ENCODE assay signal across 7 mouse cellular contexts in genomic region chr9:66975239-66975645, GRCm38 (mm10). TPM values are rescaled to one million over a fixed set of nuclear protein-coding genes. Genes with fewer than 3 reads are reported as not detected.
DNase-seq lines count a peak whose midpoint lies in the region; ATAC-seq lines count a peak whose summit lies in the region.

Lactb (minus strand) TSS chr9:66975484.

- peak within 1 kb of the TSS; percentile 98 for H3K4me3 ChIP-seq in embryonic facial prominence, embryonic 10.5 days
- peak within 1 kb of the TSS; percentile 78 for H3K4me3 ChIP-seq in limb, embryonic 11.5 days (ENCODE audit: low read depth, low read length)
- peak within 1 kb of the TSS; percentile 93 for H3K4me3 ChIP-seq in midbrain, embryonic 14.5 days (replicated peaks; ENCODE audit: low read depth, low read length)

- H3K9me3 ChIP-seq in embryonic facial prominence, embryonic 10.5 days = no peaks in the 10 kb centered on the region
- H3K9me3 ChIP-seq in limb, embryonic 11.5 days (ENCODE audit: control insufficient read depth, low read length) = no peaks in the 10 kb centered on the region
- H3K9me3 ChIP-seq in midbrain, embryonic 14.5 days (ENCODE audit: control insufficient read depth, low read length) = no peaks in the 10 kb centered on the region

- H3K9ac ChIP-seq in limb, embryonic 11.5 days (ENCODE audit: low read length) = peak within 1 kb of the TSS; percentile 47
- H3K9ac ChIP-seq in midbrain, embryonic 14.5 days (replicated peaks; ENCODE audit: low read length) = peak within 1 kb of the TSS; percentile 80

- peaks cover 7% of the 10 kb centered on the region for H3K27me3 ChIP-seq in embryonic facial prominence, embryonic 10.5 days (replicated peaks; ENCODE audit: low read depth, poor library complexity, severe bottlenecking)
- H3K27me3 ChIP-seq in limb, embryonic 11.5 days (ENCODE audit: control insufficient read depth, insufficient read depth, low read length) = no peaks in the 10 kb centered on the region
- no peaks in the 10 kb centered on the region for H3K27me3 ChIP-seq in midbrain, embryonic 14.5 days (ENCODE audit: control insufficient read depth, insufficient read depth, low read length)

- peaks cover 22% of the 10 kb centered on the region for H3K4me1 ChIP-seq in embryonic facial prominence, embryonic 10.5 days
- H3K4me1 ChIP-seq in limb, embryonic 11.5 days (ENCODE audit: control insufficient read depth, insufficient read depth, low read length) = no peaks in the 10 kb centered on the region
- peaks cover 9% of the 10 kb centered on the region; the same call in 1 of the 2 replicates for H3K4me1 ChIP-seq in midbrain, embryonic 14.5 days (ENCODE audit: control insufficient read depth, insufficient read depth, low read length)

- 1% methylated on average over 32 of the region's 32 CpGs for whole genome bisulfite sequencing in embryonic facial prominence, embryonic 10.5 days
- 0% methylated on average over 32 of the region's 32 CpGs for WGBS in limb, embryonic 11.5 days
- WGBS in midbrain, embryonic 14.5 days = under 1% methylated on average over 32 of the region's 32 CpGs

- ATAC-seq in granulocyte monocyte progenitor cell, adult 5-6 weeks (replicated peaks; ENCODE audit: poor library complexity, severe bottlenecking) = peak; percentile 58
- peak; percentile 88 for ATAC-seq in limb, embryonic 11.5 days (ENCODE audit: insufficient number of reproducible peaks, low FRiP score, low TSS enrichment, low read depth)
- peak; percentile 97 for ATAC-seq in midbrain, embryonic 14.5 days (ENCODE audit: low FRiP score, low TSS enrichment)

- peak within 1 kb of the TSS; percentile 87 for H3K27ac ChIP-seq in embryonic facial prominence, embryonic 10.5 days (replicated peaks)
- peak within 1 kb of the TSS; percentile 53; the same call in 1 of the 2 replicates for H3K27ac ChIP-seq in limb, embryonic 11.5 days (replicated peaks; ENCODE audit: low read depth, low read length)
- H3K27ac ChIP-seq in midbrain, embryonic 14.5 days (replicated peaks; ENCODE audit: low read depth, low read length) = peak within 1 kb of the TSS; percentile 90

- peaks cover 9% of the 10 kb centered on the region for H3K36me3 ChIP-seq in embryonic facial prominence, embryonic 10.5 days (replicated peaks)
- H3K36me3 ChIP-seq in limb, embryonic 11.5 days (ENCODE audit: control insufficient read depth, insufficient read depth, low read length) = no peaks in the 10 kb centered on the region
- peaks cover 9% of the 10 kb centered on the region for H3K36me3 ChIP-seq in midbrain, embryonic 14.5 days (ENCODE audit: control insufficient read depth, insufficient read depth, low read length)

- peak within 1 kb of the TSS; percentile 81 for H3K4me2 ChIP-seq in limb, embryonic 11.5 days (ENCODE audit: low read depth, severe bottlenecking)
- H3K4me2 ChIP-seq in midbrain, embryonic 14.5 days (ENCODE audit: low read length) = peak within 1 kb of the TSS; percentile 58

- DNase-seq in adrenal gland, postnatal 10 days = peak; percentile 99
- DNase-seq in embryonic facial prominence, embryonic 10.5 days (ENCODE audit: low spot score) = peak; percentile 98
- DNase-seq in kidney, adult 18-20 months = peak; percentile 97
- DNase-seq in limb, embryonic 11.5 days (ENCODE audit: low spot score) = peak; percentile 97
- DNase-seq in midbrain, embryonic 14.5 days = peak; percentile 97
- peak; percentile 89 to 97 for DNase-seq in spleen, adult 18-20 months

RNA-seq across cellular contexts. Expression of gene Lactb, which starts in this region (rescaled TPM):
- 10 to 100 TPM; 18.7 to 20.3 TPM for total RNA-seq in adrenal gland, postnatal 10 days (2021)
- 9.0 and 9.8 TPM in 2 replicates for polyA plus RNA-seq in embryonic facial prominence, embryonic 10.5 days (2016; fragmentation: Nextera tagmentation; extraction: Ambion mirVana)
- 22.4 and 29.4 TPM in 2 replicates for total RNA-seq in granulocyte monocyte progenitor cell, adult 5-6 weeks (2014; fragmentation: Nextera tagmentation)
- 31.9 and 38.7 TPM in 2 replicates for total RNA-seq in granulocyte monocyte progenitor cell, adult 5-6 weeks (2017)
- polyA plus RNA-seq in limb, embryonic 11.5 days (2014; fragmentation: Nextera tagmentation; extraction: Ambion mirVana) = 9.0 and 10.6 TPM in 2 replicates
- 14.2 and 14.8 TPM in 2 replicates for polyA plus RNA-seq in midbrain, embryonic 14.5 days (2014; fragmentation: Nextera tagmentation; extraction: Ambion mirVana)

Comparison
In these comparisons a context has a peak if more than half of its experiments do, and no peak if none do; other contexts are left out.
1. Peak in every context shown above with its lines: DNase-seq, ATAC-seq, H3K4me3 ChIP-seq and H3K27ac ChIP-seq.